Mouse (Mus musculus): ENCODE results near the gene Sesn1.

GRCm38 (mm10) chr10:41867956-41868355 is 58.2 kb downstream of the Sesn1 start:
- TF ChIP-seq CTCF (IDR thresholded peaks at IDR 0.05; ENCODE audit: low read depth, low read length) (no peak), GATA1 (IDR thresholded peaks at IDR 0.05; ENCODE audit: borderline replicate concordance, low read length) (no peak), TAL1 (conservative IDR thresholded peaks at IDR 0.05; ENCODE audit: low read depth, low read length) (no peak)

Data from G1E (cell line).